Mouse (Mus musculus) right cerebral cortex, postnatal 25 days (tissue): ENCODE data around the gene Cdc25b.

ENCODE experiments used
- DNase-seq: peaks from one replicate; pipeline ENCODE4 v3.0.0; 2022

Gene Cdc25b

DNA sequence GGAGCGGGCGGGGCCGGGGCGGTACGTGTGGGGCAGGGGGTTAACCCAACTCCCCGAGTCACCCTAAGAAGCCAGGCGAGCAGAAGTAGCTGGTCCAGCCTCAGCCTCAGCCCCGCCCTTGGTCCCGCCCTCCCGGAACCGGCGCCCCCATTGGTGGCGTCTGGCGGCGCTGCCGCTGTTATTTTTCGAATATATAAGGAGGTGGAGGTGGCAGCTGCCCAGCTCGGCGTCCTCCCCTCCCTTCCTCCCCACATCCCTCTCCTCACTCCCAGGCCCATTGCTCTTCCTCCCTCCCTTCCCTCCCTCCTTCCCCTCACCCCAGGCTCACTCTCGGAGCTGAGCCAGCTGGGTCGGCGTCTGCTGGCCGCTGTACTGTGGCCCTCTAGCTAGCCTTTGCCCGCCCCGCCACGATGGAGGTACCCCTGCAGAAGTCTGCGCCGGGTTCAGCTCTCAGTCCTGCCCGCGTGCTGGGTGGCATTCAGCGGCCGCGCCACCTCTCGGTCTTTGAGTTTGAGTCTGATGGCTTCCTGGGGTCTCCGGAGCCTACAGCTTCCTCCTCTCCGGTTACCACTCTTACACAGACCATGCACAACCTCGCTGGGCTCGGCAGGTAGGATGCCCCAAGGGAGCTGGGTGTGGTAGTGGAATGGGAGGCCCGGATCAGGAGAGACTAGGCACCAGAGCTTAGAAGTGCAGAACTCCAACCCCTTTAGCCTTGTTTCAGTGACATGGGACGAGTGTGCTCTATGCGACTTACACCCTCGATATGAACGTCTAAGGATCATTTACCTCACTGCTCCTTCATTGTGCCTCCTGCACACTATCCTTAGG lies at the start of gene Cdc25b, which contains the start of gene Spef1:
TSS of gene Cdc25b (plus strand) at position 179 of the 831 bp plus-strand sequence.
TSS of gene Spef1 (minus strand) at position 512 of the 831 bp plus-strand sequence.
- peak; percentile 79 for DNase-seq

DNA sequence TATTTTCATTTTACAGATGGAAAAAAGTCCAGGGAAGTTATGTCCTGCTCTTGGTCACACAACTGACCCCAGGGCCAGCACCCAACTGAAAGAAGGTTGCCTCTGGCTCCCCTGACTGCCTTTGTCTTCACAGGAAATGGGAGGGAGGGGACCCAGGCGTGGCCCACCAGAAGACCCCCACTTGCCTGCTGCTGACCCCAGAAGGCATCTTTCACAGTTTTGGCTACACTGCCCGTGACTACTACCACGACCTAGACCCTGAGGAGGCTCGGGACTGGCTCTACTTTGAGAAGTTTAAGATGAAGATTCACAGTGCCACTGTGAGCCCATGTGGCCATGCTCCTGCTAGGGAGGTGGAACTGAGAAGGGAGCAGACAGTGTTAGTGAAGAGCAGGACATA lies 48.5 kb upstream of the Cdc25b start:
- DNase-seq, result peak; percentile 0

DNA sequence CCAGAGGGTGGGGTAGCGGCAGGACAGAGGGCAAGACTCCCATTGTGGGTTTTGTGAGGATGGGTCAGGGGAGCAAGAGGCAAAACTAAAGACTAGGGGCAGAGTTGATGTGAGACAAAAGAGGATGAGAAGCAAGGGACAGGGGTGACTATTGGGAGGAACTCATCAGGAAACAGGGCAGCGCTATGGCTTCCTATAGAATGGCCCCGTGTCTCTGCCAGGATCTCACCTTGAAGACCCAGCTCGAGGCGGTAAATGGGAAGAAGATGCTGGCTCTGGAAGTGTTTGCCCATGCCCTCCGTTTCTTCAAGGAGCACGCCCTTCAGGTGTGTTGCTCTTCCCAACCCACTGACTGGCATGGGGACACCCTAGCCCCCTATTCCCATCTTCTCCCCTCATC lies 48.0 kb upstream of the Cdc25b start:
- DNase-seq, result peak; percentile 1

DNA sequence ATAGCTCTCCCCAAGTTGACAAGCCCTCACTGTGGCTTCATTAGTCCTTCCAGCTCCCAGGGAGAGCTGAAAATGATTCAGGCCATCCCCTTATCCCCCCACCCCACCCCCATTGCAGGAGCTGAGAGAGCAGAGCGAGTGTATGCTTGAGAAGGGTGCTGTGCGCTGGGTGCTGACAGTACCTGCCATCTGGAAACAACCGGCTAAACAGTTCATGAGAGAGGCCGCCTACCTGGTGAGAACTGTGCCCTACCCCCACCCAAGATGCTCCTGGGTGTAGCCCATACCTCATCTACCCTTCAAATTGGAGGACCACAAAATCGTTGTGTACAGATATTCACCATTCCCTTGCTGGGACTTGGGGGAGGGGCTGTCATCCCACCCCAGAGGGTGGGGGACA lies 47.5 kb upstream of the Cdc25b start:
- no peak for DNase-seq

DNA sequence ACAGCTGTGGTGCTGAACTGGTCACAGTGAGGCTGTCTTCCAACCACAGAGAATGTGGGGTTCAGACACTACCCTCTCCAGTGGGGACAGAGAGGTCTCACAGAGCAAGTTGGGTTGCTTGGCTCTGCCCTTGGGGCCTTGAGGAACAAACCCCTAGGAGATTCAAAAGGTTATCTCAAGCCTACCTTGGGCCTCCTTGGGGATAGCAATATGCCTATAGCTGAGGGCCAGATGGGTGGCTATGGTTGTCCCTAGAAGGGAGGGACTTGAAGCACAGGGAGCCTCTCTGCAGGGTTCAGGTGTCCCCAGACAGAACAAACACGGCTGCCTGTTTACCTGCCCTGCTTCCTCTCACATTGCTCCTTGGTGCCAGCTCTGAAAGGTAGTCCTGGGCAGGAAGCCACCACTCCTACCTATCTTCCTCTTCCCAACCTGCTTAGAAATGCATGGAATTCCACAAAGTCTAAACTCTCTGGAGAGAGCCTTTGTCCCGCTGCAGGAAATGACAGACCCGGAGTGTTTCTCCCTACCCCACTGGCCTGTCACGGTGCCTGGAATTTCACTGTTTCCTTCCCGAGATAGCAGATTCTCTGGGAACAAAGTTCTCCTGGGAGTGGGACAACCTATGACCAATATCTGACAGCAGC lies 46.7 kb upstream of the Cdc25b start:
- no peak for DNase-seq

DNA sequence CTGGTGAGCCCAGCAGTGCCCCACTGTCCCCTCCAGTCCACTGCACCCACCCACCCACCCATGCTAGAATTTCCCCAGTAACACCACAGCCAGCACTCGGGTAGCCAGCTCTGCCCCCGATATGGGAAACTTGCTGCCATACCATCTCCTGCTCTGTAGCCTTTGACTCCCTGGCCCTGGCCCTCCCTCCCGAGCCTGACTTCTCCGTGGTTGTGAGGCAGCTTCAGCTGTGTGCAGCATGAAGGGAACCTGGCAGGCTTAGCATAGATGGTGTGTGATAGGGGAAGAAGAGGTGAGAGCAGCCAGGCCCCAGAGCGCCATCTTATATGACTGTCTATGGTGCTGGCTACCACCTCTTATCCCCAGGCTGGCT lies 46.2 kb upstream of the Cdc25b start:
- no peak for DNase-seq

DNA sequence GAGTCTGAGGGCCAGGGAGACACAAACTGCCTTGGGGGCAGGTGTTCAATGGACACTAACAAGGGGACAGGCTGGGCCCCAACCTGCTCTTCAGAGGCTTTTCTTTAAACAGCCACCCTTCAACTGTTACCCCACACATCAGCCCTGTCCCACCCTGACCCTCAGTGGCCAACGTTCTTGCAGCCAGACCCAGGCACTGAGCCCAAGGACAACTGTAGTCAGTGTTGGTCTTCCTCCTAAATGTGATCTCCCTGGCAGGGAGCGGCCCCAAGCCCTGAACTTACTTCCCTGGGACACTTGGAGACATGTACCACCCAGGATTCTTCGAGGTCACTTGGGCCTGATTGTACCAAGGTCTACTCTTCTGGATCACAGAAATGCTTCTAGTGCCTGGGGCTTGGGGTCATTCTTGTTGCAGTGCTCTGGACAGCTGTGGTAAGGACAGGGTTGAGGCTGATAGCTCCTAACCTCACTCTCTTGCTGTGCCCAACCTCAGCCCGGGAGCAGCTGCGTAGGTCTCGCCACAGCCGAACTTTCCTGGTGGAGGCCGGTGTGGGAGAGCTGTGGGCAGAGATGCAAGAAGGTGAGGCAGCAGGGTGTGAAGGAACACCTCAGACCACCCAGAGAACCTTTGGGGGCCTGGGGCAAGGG lies 45.3 kb upstream of the Cdc25b start:
- no peak for DNase-seq

DNA sequence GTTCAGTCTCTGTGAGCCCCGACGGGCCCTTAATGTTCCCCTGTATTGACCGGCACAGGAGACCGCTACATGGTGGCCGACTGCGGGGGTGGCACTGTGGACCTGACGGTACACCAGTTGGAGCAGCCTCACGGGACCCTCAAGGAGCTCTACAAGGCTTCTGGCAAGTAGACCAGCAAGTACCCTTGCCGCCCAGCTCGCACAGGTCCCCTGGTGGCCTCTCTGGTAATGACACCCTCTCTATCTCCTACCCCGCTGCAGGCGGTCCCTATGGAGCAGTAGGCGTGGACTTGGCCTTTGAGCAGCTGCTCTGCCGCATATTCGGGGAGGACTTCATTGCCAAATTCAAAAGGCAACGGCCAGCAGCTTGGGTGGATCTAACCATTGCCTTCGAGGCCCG lies 44.2 kb upstream of the Cdc25b start:
- DNase-seq, result peak; percentile 20

DNA sequence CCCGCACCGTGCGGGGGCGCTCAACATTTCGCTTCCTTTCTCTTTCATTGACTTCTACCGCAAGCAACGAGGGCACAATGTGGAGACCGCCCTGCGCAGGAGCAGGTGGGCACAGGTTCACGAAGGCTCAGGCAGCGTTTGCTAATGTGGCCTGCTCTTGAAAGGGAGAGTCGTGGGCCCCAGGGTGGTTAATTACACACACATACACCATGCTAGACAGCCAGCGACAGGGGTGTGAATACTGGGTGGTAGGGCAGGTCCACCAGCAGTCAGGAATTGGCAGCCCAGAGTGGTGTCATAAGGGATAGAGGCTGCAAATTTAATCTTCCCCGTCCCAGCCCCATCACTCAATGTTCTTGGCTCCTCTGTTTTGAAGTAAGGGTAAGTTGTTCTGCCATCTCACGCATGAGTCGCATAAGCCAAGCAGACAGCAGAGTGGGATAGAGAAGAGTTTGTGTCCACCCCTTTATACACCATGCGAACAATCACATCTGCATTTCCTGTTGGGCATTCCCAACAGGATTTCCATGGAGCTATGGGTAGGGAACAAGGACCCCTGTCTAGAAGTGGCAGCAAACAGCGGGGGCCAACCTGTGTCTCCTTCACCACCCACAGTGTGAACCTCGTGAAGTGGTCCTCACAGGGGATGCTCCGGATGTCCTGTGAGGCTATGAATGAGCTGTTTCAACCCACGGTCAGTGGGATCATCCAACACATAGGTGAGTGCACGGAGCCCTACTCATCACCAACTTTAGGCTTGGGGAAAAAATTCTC lies 43.6 kb upstream of the Cdc25b start:
- no peak for DNase-seq

DNA sequence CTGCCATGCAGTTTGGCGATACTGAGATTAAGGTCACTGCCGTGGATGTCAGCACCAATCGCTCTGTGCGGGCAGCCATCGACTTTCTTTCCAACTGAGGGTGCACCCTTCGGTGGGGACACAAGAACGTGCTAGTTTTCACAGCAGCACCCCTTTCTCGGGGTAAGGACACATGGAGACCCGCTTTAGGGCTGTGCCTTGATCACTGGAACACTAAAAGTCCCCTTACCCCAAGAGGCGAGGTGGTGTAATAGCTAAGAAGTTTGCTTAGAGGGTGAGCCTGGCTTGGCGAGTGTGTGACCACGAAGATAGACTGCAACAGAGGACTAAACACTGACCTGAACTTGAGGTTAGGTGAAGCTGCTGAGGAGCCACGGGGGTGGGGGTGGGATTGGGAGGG lies 41.6 kb upstream of the Cdc25b start:
- no peak for DNase-seq

DNA sequence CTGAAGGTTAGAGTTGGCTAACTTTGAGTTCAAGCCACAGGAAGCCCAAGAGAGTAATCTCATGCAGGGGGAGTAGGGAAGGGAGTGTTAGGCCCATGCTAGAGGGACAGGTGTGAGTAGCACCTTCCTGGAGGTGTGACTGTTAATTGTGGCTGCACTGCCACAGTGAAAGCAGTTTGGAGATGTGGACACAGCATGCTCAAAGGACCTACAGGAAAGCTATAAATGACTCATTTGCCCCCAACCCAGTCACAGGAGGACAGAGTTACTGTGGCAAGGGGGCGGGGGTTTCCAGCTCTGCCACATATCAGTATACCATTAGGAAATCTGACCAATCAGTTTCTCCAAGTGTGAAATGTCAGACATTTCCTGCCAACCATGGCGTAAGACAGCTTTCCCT lies 41.2 kb upstream of the Cdc25b start:
- DNase-seq, result no peak

DNA sequence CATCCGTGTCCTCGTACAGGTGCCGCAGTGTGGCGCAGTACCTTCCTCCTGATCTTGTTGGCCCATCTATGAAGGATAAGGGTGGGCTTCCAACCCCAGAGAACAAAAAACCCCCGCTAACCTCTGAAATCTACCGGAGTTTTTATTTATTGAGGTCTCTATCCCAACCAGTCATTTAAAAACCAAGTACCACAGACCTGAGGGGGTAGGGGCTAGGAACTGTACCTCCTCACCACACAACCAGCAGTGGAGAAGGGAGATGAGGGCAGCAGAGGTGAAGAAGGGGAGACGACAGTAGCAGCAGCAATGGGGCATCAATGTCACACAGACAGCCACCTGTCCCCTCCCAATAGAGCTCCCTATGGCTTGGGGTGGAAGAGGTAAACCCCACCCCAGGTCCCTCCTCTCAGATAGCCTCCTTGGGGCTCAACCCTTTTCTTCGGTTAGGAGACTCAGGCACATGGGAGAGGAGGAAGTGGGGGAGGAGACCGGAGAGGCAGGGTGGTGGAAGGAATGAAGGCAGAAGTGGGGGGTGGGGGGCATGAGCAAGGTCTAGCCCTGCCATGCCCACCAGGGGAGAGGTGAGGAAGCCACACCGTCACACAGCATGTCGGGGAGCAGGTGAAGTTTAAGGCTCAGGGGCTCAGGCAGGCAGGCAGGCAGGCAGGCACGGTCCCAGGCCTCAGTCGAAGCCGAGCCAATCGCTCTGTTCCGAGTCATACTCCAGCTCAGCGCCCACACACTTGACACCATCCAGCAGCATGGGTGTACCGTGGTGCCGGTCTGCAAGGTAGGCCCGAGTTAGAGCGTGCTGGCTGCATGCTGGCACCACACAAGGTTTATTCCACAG lies 40.3 kb upstream of the Cdc25b start:
- no peak for DNase-seq

DNA sequence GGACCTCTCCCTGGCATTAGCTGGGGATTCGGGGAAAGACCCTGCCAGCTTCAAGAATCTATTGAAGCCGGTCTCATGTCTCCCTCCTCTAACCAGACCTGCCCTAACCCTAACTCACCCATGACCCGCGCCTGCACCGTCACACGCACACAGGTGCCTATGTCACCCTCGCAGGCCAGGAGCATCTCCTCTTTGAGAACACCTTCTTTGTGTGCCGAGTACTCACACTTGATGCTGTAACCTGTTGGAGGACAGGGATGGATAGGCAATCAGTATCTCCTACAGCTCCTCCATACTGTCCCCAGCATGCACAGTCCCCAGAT lies 39.7 kb upstream of the Cdc25b start:
- DNase-seq, result no peak

DNA sequence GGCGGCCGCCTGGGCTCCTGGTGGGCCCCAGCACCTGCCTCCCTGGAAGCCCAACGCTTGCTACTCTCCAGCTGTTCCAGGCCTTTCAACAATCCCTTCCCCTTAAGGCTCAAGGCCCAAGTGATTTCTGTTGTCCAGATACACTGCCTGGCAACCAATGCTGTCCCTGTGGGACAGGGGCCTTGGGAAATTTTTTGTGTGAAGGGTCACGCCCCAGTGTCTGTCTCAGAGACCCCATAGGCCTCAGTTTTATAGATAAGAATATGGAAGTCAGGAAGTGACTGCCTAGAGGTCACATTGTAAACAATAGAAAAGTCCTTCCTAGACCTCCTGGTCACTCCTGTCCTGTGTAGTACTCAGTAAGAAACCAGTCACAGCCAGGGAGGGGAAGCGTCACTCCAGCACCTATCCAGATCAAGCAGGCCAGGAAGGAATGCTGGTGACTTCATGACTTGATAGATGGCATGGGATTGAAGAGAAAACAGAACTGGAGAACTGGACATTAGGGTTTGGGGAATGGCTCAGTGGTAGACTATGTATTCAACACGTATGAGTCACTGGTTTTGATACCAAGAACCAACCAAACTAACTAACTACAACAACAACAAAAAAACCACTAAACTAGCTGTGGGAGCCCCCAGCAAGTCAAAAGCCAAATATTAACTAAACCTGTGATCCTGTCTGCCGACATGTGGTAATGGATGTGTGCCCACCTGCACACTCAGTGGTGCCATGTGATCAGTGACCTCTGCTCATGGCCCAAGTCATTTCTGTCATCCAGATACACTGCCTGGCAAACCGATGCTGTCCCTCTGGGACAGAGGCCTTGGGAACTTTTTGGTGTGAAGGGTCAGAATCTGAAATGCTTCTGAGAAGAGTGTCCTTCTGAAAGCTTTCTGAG lies 38.1 kb upstream of the Cdc25b start:
- no peak for DNase-seq

DNA sequence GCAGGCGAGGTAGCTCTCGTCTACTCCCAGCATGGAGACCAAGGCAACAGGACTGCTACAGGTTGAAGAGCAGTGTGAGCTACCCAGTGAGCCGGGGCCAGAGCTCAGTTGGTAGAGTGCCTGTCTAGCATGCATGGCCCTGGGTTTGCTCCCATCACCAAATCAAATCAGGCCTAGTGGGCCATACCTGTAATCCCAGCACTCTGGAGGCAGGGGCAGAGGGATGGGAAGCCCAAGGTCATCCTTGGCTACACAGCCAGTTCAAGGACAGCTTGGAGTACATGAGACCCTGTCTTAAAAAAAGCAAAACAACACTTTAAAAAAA lies 37.5 kb upstream of the Cdc25b start:
- no peak for DNase-seq

DNA sequence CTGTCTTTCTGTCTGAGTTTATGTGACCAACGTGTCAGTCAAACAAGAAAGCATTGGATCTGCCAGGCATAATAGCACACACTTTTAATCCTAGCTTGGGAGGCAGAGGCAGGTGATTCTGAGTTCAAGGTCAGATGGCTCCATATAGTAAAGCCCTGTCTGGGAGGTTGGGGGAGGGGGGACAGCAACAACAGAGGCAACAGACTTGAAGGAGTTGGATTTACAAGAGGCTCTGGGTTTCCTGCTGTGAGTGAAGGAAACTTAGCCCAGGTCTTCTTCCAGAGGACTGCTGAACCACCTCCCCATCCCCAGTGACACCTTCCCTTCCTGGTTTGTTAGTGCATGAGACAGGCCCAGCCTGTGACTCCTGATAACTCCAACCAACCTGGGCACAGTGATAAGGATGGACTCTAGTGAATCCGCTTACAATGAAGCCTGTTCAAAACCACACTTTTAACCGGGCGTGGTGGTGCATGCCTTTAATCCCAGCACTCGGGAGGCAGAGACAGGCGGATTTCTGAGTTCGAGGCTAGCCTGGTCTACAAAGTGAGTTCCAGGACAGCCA lies 34.5 kb upstream of the Cdc25b start:
- no peak for DNase-seq

DNA sequence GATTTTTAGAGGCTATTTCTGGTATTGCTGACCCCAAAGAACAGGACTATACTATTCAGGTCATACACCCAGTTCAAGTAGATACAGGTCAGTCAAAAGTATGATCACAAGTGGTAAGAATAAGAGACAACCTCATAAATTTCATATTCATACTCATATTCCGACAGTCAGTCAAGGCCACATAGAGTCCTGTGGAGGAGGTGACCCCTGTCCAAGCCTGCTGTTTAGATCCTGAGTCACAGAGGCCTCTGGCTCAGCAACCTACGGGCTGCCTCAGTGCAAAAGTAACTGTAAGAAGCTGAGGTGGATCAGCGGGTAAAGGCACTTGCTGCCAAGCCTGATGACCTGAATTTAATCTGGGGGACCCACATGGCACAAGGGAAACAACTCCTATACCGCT lies 32.7 kb upstream of the Cdc25b start:
- no peak for DNase-seq

DNA sequence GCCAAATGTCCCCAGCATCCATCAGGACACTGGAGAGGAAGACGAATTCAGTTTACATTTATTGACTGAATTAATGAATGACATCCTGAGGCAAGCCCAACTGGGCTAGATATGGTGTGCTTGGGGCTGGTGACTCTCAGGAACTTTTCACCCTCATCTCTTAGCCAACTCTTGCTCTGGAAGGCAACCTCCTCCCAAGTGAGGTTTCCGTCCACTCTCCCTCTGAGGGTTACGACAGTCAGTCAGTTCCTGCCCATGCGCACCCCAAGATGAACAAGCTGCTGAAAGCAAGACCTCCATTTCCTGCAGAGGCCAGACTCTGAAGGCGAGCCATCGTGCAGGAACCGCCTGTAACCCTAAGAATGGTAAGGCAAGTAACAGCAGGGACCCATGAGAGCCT lies 29.8 kb upstream of the Cdc25b start:
- DNase-seq, result no peak

DNA sequence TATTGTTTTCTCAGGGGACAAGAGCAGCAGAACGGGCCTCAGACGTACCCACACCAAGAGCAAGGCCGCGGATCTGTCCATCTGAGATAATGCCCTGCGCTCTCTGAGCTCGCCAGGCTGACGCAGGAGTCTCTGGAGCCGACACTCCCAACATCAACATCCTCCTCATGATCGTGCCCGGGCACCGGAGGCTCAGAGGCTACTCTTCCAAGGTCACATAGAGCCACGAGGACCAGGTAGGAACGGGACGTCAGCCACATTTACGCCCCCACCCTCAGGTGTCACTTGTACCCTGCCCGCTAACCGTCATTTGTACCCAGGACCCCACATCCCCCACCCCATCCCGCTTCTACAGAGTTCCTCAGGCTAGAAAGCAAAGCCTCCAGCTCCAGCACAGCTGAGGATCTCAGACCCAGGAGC lies 27.2 kb upstream of the Cdc25b start:
- peak; percentile 30 for DNase-seq

DNA sequence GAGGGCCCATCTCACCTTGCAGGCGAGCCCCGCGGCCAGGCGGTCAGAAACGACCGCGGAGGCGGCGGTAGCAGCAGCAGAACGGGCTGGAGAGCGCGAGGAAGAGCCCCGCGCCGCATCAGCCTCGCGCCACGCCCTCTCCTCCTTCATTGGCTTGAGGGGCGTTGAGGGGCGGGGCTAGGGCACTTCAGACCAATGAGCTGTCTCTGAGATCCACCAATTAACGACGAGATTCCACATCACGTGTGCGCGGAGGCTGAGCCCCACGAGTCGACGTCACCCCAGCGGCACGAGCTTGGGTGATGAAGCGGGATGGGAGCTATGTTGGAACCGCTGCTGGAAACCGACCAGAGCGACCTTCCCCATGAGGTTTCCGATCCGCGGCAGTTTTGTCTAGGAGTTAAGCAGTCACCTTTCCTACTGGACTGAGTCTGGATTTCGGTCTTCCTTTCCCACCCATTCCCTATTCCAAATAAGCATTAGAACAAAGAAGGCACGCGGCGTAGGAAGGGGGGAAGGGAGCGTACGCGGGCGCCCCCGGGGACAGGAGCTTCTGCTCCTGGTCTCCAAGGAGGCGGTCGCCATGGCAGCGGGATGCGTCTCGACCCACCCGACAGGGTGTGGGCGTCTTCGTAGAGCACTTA lies 26.7 kb upstream of the Cdc25b start, which contains the start of gene 1700037H04Rik:
TSS of gene 1700037H04Rik (minus strand) at position 144 of the 644 bp plus-strand sequence.
- peak; percentile 94 for DNase-seq
